In the genomic region with DNA sequence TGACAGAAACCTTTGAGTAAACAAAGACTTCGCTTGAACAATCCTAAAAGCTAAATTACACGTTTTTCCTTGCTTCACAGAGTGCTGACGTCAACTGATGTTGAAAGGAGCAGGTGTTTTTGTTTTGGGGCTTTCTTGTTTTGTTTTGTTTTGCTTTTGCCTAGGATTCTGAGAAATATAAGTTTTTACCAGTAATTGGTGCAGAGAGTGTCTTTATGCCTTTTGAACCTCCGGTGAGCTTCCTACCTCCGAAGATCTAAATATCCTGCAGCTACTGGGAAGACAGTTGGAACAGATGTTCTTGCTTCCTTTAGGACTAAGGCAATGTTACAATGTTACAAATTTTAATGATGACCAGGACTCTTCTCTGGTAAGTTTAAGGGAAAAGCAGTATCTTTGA, we compare ENCODE assay signal across 11 mouse cellular contexts. TPM values are rescaled to one million over a fixed set of nuclear protein-coding genes. Genes with fewer than 3 reads are reported as not detected.
DNase-seq lines count a peak whose midpoint lies in the region; ATAC-seq and TF ChIP-seq lines count a peak whose summit lies in the region.
"Had no signal": no experiment of that assay in that cellular context is flagged by ENCODE, and none has a peak within 500 bp of the region (broad histone marks: within the 10 kb centered on the region; RNA-seq: fewer than 3 reads in every experiment).

A gene (plus strand): TSS at position 301 of the 400 bp plus-strand sequence.

- TF ChIP-seq EP300 in liver, embryonic 14.5 days (IDR thresholded peaks at IDR 0.05; ENCODE audit: low read depth), result no peak

- TF ChIP-seq POLR2A in lung, adult 2 months (IDR thresholded peaks at IDR 0.05; ENCODE audit: borderline replicate concordance, extremely low read depth, low read depth, low read length), result no peak

- WGBS in lung, adult 2 months, result 38% methylated on average over 5 of the region's 5 CpGs
- 62% methylated on average over 5 of the region's 5 CpGs for WGBS in hindbrain, embryonic 13.5 days
- 41% methylated on average over 5 of the region's 5 CpGs for WGBS in liver, embryonic 14.5 days (ENCODE audit: insufficient replicate concordance)

- DNase-seq in adrenal gland, postnatal 14 days, result no peak
- DNase-seq in adrenal gland, adult 8-10 months, result no peak
- DNase-seq in lung, adult 2 months, result no peak
- no peak for DNase-seq in lung, postnatal 10 days
- DNase-seq in liver, embryonic 14.5 days (ENCODE audit: low read depth in 3 of 3, low spot score in 3 of 3), result no peak
- DNase-seq in left cerebral cortex, adult 2 months (ENCODE audit: extremely low spot score in 1 of 2, low spot score in 2 of 2), result no peak
- DNase-seq in ovary, postnatal 14 days (ENCODE audit: low spot score), result no peak
- DNase-seq: cerebellum, adult 8-10 months had no signal

- TF ChIP-seq CTCF in lung, adult 2 months (IDR thresholded peaks at IDR 0.05; ENCODE audit: insufficient read depth, low read length), result no peak
- TF ChIP-seq CTCF in liver, embryonic 14.5 days (IDR thresholded peaks at IDR 0.05; ENCODE audit: low read depth), result no peak
- TF ChIP-seq CTCF in left cerebral cortex, adult 2 months (IDR thresholded peaks at IDR 0.05), result no peak

- no peaks in the 10 kb centered on the region for H3K36me3 ChIP-seq in hindbrain, embryonic 13.5 days
- no peaks in the 10 kb centered on the region for H3K36me3 ChIP-seq in liver, embryonic 14.5 days (replicated peaks; ENCODE audit: control insufficient read depth, insufficient read depth, low read depth)
- H3K36me3 ChIP-seq: forebrain, embryonic 15.5 days had no signal

- H3K9ac ChIP-seq in hindbrain, embryonic 13.5 days, result no peak within 1 kb of the TSS
- no peak within 1 kb of the TSS for H3K9ac ChIP-seq in liver, embryonic 14.5 days (replicated peaks)
- H3K9ac ChIP-seq: forebrain, embryonic 15.5 days had no signal

- H3K9me3 ChIP-seq in hindbrain, embryonic 13.5 days, result no peaks in the 10 kb centered on the region
- no peaks in the 10 kb centered on the region for H3K9me3 ChIP-seq in liver, embryonic 14.5 days (ENCODE audit: control insufficient read depth, low read length)
- H3K9me3 ChIP-seq: forebrain, embryonic 15.5 days had no signal

- peak within 1 kb of the TSS; percentile 6 for H3K4me3 ChIP-seq in lung, adult 2 months (replicated peaks; ENCODE audit: extremely low read depth, low read depth, low read length)
- H3K4me3 ChIP-seq in hindbrain, embryonic 13.5 days, result no peak within 1 kb of the TSS
- peak within 1 kb of the TSS in 1 of 2 experiments; percentile 14; a peak in 2 of 4 replicates for H3K4me3 ChIP-seq in liver, embryonic 14.5 days (ENCODE audit: insufficient read depth in 1 of 2, low read depth in 2 of 2, low read length in 2 of 2)
- H3K4me3 ChIP-seq in left cerebral cortex, adult 2 months, result no peak within 1 kb of the TSS
- H3K4me3 ChIP-seq: forebrain, embryonic 15.5 days had no signal

- H3K27me3 ChIP-seq in hindbrain, embryonic 13.5 days, result peaks cover 67% of the 10 kb centered on the region
- peaks cover 23% of the 10 kb centered on the region for H3K27me3 ChIP-seq in liver, embryonic 14.5 days (ENCODE audit: control insufficient read depth, insufficient read depth, low read length)

- H3K4me1 ChIP-seq in lung, adult 2 months (ENCODE audit: control insufficient read depth, insufficient read depth, low read length), result no peaks in the 10 kb centered on the region
- H3K4me1 ChIP-seq in hindbrain, embryonic 13.5 days (replicated peaks), result peaks cover 17% of the 10 kb centered on the region
- H3K4me1 ChIP-seq in liver, embryonic 14.5 days (replicated peaks; ENCODE audit: control insufficient read depth in 2 of 2, insufficient read depth in 2 of 2, low read length in 1 of 2), result peaks cover 0 to 5% of the 10 kb centered on the region in 2 experiments; a peak in 1 of 4 replicates
- H3K4me1 ChIP-seq: forebrain, embryonic 15.5 days had no signal

- H3K4me2 ChIP-seq in hindbrain, embryonic 13.5 days, result peak within 1 kb of the TSS; percentile 21; the same call in 1 of the 2 replicates
- H3K4me2 ChIP-seq in liver, embryonic 14.5 days (ENCODE audit: low read depth), result peak within 1 kb of the TSS; percentile 43
- H3K4me2 ChIP-seq: forebrain, embryonic 15.5 days had no signal

- H3K27ac ChIP-seq in hindbrain, embryonic 13.5 days, result no peak within 1 kb of the TSS
- no peak within 1 kb of the TSS; the same call in 1 of the 2 replicates for H3K27ac ChIP-seq in liver, embryonic 14.5 days
- no peak within 1 kb of the TSS for H3K27ac ChIP-seq in left cerebral cortex, adult 2 months
- H3K27ac ChIP-seq: forebrain, embryonic 15.5 days had no signal

- intact Hi-C loops in left cerebral cortex, adult 2 months (cut with DNase I), result no loop called here

- no peak for ATAC-seq in hindbrain, embryonic 13.5 days (ENCODE audit: low FRiP score)
- ATAC-seq in liver, embryonic 14.5 days (ENCODE audit: insufficient read depth), result no peak
- ATAC-seq: forebrain, embryonic 15.5 days had no signal

RNA-seq across cellular contexts. Expression of the gene that starts here (rescaled TPM):
- total RNA-seq in adrenal gland, postnatal 14 days (2021), result 13.0 and 15.3 TPM in 2 replicates
- total RNA-seq in adrenal gland, adult 8-10 months (2022), result 1 to 10 TPM; 4.5 to 7.1 (median 6.2) TPM
- polyA plus RNA-seq in lung, adult 2 months (2012; rRNA removed), result 3.3 and 8.6 TPM in 2 replicates
- 0.35 and 0.45 TPM in 2 replicates for polyA plus RNA-seq in hindbrain, embryonic 13.5 days (2015; fragmentation: Nextera tagmentation; extraction: Ambion mirVana)
- polyA plus RNA-seq in liver, embryonic 14.5 days (2012; rRNA removed), result 4.4 and 4.9 TPM in 2 replicates
- polyA plus RNA-seq in liver, embryonic 14.5 days (2014; fragmentation: Nextera tagmentation; extraction: Ambion mirVana), result 3.1 and 4.7 TPM in 2 replicates
- 1 to 10 TPM; 1.2 to 1.9 TPM for total RNA-seq in left cerebral cortex, adult 2 months (2021)
- total RNA-seq: monocyte, adult 5-6 weeks had no signal
